Mouse (Mus musculus) liver, embryonic 11.5 days (tissue): Measurements from ENCODE around the gene Ttc7b. TPM values are rescaled to one million over a fixed set of nuclear protein-coding genes. Genes with fewer than 3 reads are reported as not detected.

Experiments
- ATAC-seq: fragments of 200-750 bp; cut with Nextera tagmentation; replicated peaks from 2 replicates; pipeline ENCODE4 v1.8.0; 2017; ENCODE audit warnings: moderate number of reproducible peaks, mild to moderate bottlenecking, moderate TSS enrichment, moderate library complexity; ENCODE audit not compliant: low FRiP score
- DNase-seq: peaks from one replicate; pipeline ENCODE4 v3.0.0-alpha.2; 2017; ENCODE audit warnings: low spot score
- H3K27ac ChIP-seq: fragments of 300-500 bp; sonication (generic); 2 replicates; pipeline ENCODE4 v1.5.1; 2014; ENCODE audit warnings: mild to moderate bottlenecking, low read depth, low read length, control low read depth
- H3K27me3 ChIP-seq: fragments of 300-500 bp; sonication (generic); replicated peaks from 2 replicates; pipeline ENCODE4 v1.6.1; 2014; ENCODE audit warnings: low read length, mixed read lengths; ENCODE audit not compliant: control insufficient read depth, insufficient read depth
- H3K36me3 ChIP-seq: fragments of 300-500 bp; sonication (generic); 2 replicates; pipeline ENCODE4 v1.6.1; 2014; ENCODE audit warnings: mild to moderate bottlenecking, low read length, moderate library complexity, mixed read lengths; ENCODE audit not compliant: control insufficient read depth, insufficient read depth
- H3K4me1 ChIP-seq: fragments of 300-500 bp; sonication (generic); replicated peaks from 2 replicates; pipeline ENCODE4 v1.6.1; 2014; ENCODE audit warnings: low read length, mixed read lengths; ENCODE audit not compliant: control insufficient read depth, insufficient read depth
- H3K4me2 ChIP-seq: fragments of 300-500 bp; sonication (generic); 2 replicates; pipeline ENCODE4 v1.6.1; 2014; ENCODE audit warnings: mild to moderate bottlenecking, control low read depth, moderate library complexity
- H3K4me3 ChIP-seq: fragments of 300-500 bp; sonication (generic); 2 replicates; pipeline ENCODE4 v1.5.1; 2014; ENCODE audit warnings: low read depth, low read length, control low read depth
- H3K9ac ChIP-seq: fragments of 300-500 bp; sonication (generic); 2 replicates; pipeline ENCODE4 v1.6.1; 2014; ENCODE audit warnings: low read depth, low read length, control low read depth
- H3K9me3 ChIP-seq: fragments of 300-500 bp; sonication (generic); 2 replicates; pipeline ENCODE4 v1.6.1; 2016; ENCODE audit warnings: low read length, inconsistent platforms, mixed read lengths; ENCODE audit not compliant: control insufficient read depth
- WGBS: fragments of 180-500 bp; shearing (Covaris S2); extraction: QIAGEN DNeasy Blood & Tissue Kit; methylation state at CpG from one replicate; pipeline ENCODE4 v1.1.7; 2014; 5-methylcytosine and 5-hydroxymethylcytosine counted together
- polyA plus RNA-seq: library from polyadenylated mRNA; unstranded; fragments of >200 nt; fragmentation: Nextera tagmentation; extraction: Ambion mirVana; gene quantifications from 2 replicates; pipeline ENCODE4 v1.2.1, GENCODE M21; 2014

The Ttc7b gene
- polyA plus RNA-seq, 1 experiment from 2014 or later, result 6.2 TPM

DNA sequence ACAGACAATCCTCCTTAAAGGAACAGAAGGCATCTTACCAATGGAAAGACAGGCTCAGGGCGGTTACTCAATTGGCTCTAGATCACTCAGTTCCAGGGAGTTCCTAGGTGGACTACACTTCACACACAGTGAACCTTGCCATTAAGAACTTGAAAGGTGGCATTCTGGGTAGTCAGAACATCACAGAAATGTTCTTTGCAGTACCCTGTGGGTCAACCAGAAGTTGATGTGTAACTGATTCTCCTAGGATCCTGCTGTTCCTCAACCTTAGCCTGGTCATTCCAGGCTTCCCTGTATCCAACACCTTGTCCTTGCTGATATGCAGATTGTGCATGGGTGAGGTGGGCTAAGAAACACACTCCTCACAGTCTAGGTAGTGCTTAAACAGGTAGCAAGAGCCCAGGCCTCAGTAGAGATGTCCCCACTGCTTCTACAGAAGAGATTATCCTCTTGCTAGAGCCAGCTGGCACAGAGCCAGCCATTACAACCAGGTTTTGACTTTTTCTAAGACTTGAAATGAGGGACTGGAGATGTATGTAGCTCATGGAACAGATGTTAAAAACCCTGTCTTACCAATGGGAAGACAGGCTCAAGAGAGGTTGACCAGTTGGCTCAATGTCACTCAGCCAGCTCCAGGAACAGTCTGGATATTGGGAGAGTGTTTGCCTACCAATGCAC, 4.3 kb downstream of the Ttc7b start:
- DNase-seq, result no peak
- 85% methylated on average over 1 of the region's 1 CpGs for WGBS
- Histone ChIP-seq H3K27ac (no peak overlapping the region), H3K4me1 (peaks cover 21% of the 10 kb centered on the region), H3K4me2 (no peak overlapping the region), H3K9me3 (no peaks in the 10 kb centered on the region), H3K36me3 (no peaks in the 10 kb centered on the region), H3K9ac (no peak overlapping the region), H3K27me3 (no peaks in the 10 kb centered on the region), H3K4me3 (no peak overlapping the region)
- no peak for ATAC-seq

DNA sequence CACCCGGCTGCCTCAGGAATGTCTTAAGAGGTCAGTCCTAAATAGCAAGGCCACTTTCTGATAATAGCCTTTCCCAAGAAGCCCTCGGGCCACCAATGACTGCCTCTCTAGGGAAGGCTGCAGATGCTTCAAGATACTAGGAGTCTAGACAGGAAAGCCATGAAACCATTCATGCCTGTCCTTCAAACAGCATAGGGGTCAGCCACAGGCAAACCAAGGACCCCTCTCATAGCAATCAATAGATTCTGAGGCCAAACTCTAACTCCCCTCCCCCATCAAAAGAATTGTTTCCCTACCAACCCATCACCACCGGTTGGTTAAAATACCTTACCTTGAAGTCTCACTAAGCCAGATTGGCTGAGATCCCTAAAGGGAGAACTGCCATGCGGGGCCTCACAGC, 5.1 kb downstream of the Ttc7b start:
- no peak overlapping the region for H3K9ac ChIP-seq
- 80% methylated on average over 4 of the region's 4 CpGs for WGBS
- H3K36me3 ChIP-seq, result no peaks in the 10 kb centered on the region
- no peak for DNase-seq
- peaks cover 27% of the 10 kb centered on the region for H3K4me1 ChIP-seq
- no peak overlapping the region for H3K4me2 ChIP-seq
- no peak for ATAC-seq
- no peaks in the 10 kb centered on the region for H3K27me3 ChIP-seq
- no peak overlapping the region for H3K27ac ChIP-seq
- H3K9me3 ChIP-seq, result no peaks in the 10 kb centered on the region
- H3K4me3 ChIP-seq, result no peak overlapping the region

DNA sequence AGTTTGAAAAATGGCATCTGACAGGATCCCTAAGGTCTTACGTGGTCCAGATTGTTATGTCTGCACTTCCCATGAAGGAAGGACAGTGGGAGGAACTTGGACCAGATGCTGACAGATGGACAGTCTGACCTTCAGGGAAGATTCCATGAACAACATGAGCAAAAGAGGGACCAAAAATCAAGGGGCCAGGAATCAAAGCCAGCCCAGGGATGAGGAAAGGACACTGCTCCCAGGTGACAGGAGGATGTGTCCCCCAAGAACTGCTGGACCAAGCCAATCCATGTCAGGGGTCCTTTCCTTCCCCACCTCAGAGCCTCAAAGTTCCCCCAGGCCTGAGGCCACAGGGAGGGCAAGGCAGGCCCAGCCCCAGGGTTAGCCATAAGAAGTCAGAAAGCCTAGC, 6.0 kb downstream of the Ttc7b start:
- no peak overlapping the region for H3K4me2 ChIP-seq
- H3K9me3 ChIP-seq, result no peaks in the 10 kb centered on the region
- H3K4me3 ChIP-seq, result no peak overlapping the region
- 70% methylated on average over 1 of the region's 1 CpGs for WGBS
- H3K27me3 ChIP-seq, result no peaks in the 10 kb centered on the region
- ATAC-seq, result no peak
- peaks cover 28% of the 10 kb centered on the region for H3K4me1 ChIP-seq
- no peak overlapping the region for H3K27ac ChIP-seq
- no peak for DNase-seq
- no peak overlapping the region for H3K9ac ChIP-seq
- H3K36me3 ChIP-seq, result no peaks in the 10 kb centered on the region

DNA sequence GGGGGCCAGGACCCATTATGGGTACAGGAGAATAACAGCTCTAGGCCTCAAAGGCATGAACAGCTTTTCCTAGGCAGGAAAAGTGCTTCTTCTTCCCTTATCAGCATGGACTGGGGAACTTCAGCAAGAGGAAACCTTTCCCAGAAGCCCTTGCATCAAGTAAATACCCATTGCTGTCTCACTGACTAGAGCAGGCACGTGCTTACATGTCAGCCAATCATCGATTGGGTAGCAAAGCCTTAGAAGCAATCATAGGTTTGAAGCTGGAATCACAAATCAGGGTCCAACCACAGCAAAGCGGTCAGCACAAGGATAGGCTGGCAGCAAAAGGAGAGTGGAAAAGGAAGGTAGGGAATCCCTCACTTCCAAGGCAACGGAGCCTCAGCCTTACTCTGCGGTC, 7.5 kb downstream of the Ttc7b start:
- H3K27me3 ChIP-seq, result no peaks in the 10 kb centered on the region
- DNase-seq, result no peak
- no peak overlapping the region for H3K4me3 ChIP-seq
- no peaks in the 10 kb centered on the region for H3K36me3 ChIP-seq
- 85% methylated on average over 5 of the region's 5 CpGs for WGBS
- H3K4me2 ChIP-seq, result no peak overlapping the region
- no peak for ATAC-seq
- H3K9me3 ChIP-seq, result no peaks in the 10 kb centered on the region
- no peak overlapping the region for H3K9ac ChIP-seq
- H3K4me1 ChIP-seq, result peaks cover 22% of the 10 kb centered on the region
- no peak overlapping the region for H3K27ac ChIP-seq

DNA sequence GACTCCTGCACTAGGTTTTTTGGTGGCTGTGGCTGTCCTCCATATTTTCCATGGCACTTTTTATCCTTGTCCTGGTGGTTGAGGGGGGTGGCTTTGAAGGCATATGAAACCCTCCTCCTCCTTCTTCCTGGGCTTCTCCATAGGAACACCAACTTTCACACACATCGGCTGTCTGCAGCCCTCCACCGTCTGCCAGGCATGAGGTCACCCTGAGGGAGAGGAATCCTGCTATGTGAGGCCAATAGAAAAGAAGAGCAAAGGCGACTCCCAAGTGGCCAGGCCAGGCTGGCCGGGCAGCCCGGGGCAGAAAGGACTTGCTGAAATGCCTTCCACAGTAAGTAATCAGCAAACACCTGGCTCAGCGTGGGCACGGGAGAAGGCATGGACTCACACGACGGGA, 8.0 kb downstream of the Ttc7b start:
- Histone ChIP-seq H3K4me1 (peaks cover 20% of the 10 kb centered on the region), H3K4me2 (no peak overlapping the region), H3K36me3 (no peaks in the 10 kb centered on the region), H3K27me3 (no peaks in the 10 kb centered on the region), H3K27ac (no peak overlapping the region), H3K9me3 (no peaks in the 10 kb centered on the region), H3K9ac (no peak overlapping the region), H3K4me3 (no peak overlapping the region)
- WGBS, result 85% methylated on average over 9 of the region's 9 CpGs
- no peak for ATAC-seq
- no peak for DNase-seq

DNA sequence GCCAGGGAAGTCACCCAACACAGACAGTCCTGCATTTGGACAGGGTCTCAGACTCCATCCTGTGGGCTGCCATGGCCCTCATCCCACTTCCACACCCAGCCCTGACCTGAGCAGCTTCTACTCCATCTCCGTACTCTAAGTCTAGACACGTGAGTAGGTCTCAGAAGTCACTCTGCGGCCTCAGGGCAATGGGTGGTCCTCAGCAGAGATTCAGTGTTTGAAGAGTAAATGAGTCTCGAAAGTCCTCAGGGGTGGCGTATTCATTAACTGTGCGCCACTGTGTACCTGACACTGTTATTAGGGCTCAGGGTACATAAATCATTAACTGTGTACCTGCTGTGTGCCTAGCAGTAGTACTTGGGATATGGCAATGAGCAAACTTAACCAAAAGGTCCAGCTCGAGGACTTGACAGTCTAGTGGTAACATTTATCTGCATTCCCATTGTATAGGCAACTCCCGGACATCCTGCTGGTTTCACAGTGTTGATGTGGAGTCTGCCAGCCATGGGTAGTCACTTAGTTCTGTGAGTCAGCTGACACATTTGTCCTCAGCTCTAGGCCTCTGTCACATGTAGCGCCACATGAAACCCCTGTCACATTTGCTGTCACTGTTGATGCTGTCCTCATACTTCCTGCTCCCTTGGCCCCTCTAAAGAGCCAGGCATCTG, 10.9 kb downstream of the Ttc7b start:
- Histone ChIP-seq H3K4me1 (peaks cover 23% of the 10 kb centered on the region), H3K9ac (no peak overlapping the region), H3K9me3 (no peaks in the 10 kb centered on the region), H3K4me3 (no peak overlapping the region), H3K27ac (peak overlapping the region; percentile 53), H3K27me3 (no peaks in the 10 kb centered on the region), H3K36me3 (no peaks in the 10 kb centered on the region), H3K4me2 (no peak overlapping the region)
- DNase-seq (no peak), ATAC-seq (no peak)
- WGBS, result 77% methylated on average over 9 of the region's 9 CpGs

DNA sequence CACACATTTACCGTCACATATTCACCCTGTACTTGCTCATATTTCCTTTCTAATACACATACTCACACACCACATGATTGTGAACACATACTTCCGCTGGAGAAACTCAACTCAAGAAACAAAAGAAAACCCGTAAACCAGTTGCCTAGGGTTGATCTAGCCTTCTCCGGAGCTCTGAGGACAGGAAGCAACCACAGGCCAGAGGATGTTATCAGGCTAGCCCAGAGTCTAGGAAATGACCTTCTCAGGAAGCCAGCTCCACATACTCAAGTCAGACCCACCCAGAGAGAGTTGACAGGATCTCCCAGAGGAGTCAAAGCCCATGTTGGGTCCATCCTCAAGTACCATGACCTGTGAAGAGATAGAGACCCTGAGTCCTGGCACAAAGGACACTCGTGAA, 12.0 kb downstream of the Ttc7b start:
- 37% methylated on average over 5 of the region's 5 CpGs for WGBS
- no peaks in the 10 kb centered on the region for H3K9me3 ChIP-seq
- peak; percentile 70 for ATAC-seq
- no peak overlapping the region for H3K4me3 ChIP-seq
- no peak overlapping the region for H3K4me2 ChIP-seq
- H3K27me3 ChIP-seq, result no peaks in the 10 kb centered on the region
- DNase-seq, result no peak
- no peak overlapping the region for H3K9ac ChIP-seq
- peak overlapping the region; percentile 55; the same call in 1 of the 2 replicates for H3K27ac ChIP-seq
- H3K36me3 ChIP-seq, result no peaks in the 10 kb centered on the region
- H3K4me1 ChIP-seq, result peaks cover 32% of the 10 kb centered on the region

DNA sequence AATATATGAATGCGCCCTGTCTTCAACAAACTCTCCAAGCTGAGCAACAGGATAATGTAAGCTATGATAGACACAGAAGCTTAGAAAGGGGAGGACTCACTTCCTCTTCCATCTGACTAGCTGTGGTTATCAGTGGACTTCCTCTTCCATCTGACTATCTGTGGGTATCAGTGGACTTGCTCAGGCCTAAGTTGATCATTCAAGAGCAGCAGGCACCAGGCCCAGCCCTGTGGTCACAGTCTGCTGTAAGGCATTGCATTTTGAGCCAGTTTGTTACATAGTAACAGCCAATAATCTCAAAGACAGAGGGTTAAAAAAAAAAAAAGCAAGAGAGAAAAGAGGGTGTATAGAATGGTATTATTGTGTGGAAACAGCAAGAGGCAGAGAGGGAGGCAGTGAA, 15.1 kb downstream of the Ttc7b start:
- no peak for DNase-seq
- ATAC-seq, result peak; percentile 47; the same call in 1 of the 2 replicates
- H3K4me1 ChIP-seq, result peaks cover 33% of the 10 kb centered on the region
- no peak overlapping the region for H3K9ac ChIP-seq
- 59% methylated on average over 1 of the region's 1 CpGs for WGBS
- H3K27ac ChIP-seq, result peak overlapping the region; percentile 43; the same call in 1 of the 2 replicates
- H3K36me3 ChIP-seq, result no peaks in the 10 kb centered on the region
- H3K9me3 ChIP-seq, result no peaks in the 10 kb centered on the region
- no peak overlapping the region for H3K4me3 ChIP-seq
- H3K4me2 ChIP-seq, result no peak overlapping the region
- no peaks in the 10 kb centered on the region for H3K27me3 ChIP-seq

DNA sequence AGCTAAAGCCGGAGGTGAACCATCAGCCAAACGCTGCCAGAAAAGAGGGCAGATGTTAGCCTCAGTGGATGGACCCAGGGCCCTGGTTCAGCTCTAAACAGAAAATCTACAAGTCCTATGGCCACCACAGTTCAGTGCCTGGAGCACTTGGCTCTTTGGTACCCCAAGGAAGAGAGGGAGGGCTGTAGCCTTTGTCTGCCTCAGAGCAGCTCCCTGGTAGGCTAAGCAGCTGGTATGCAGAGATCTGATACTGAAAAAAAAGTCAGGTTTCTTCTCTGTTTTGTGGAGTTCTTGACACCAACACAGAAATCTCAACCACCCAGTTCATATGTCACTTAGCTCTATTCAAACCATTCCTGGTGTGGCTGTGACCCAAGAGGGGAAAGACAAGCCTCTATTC, 16.0 kb downstream of the Ttc7b start:
- Histone ChIP-seq H3K4me1 (peaks cover 28% of the 10 kb centered on the region), H3K9ac (no peak overlapping the region), H3K9me3 (no peaks in the 10 kb centered on the region), H3K4me3 (no peak overlapping the region), H3K4me2 (no peak overlapping the region), H3K27me3 (no peaks in the 10 kb centered on the region), H3K36me3 (no peaks in the 10 kb centered on the region), H3K27ac (no peak overlapping the region)
- ATAC-seq (no peak), DNase-seq (no peak)
- 78% methylated on average over 2 of the region's 2 CpGs for WGBS
